Mouse (Mus musculus) myocyte (in vitro differentiated cells): ENCODE measurements at regions not wholly inside any gene's neighbourhood (a gene's known extent, or its start where the extent isn't known, plus 50 kb on each side); places are given as distances from the start of the nearest gene placed in this dataset.

ENCODE experiments used
- CEBPB ChIP-seq: IDR thresholded peaks from 2 replicates; pipeline ENCODE4 v1.6.1; 2011; ENCODE audit warnings: mild to moderate bottlenecking, moderate library complexity; ENCODE audit not compliant: poor library complexity, insufficient read depth, severe bottlenecking
- MAX ChIP-seq: IDR thresholded peaks from one replicate; pipeline ENCODE4 v1.6.1; 2011; ENCODE audit warnings: low read depth, mild to moderate bottlenecking, control low read depth
- TCF12 ChIP-seq: IDR thresholded peaks from one replicate; pipeline ENCODE4 v1.6.1; 2011; ENCODE audit warnings: mild to moderate bottlenecking, control low read depth; ENCODE audit not compliant: poor library complexity, insufficient read depth, severe bottlenecking

DNA sequence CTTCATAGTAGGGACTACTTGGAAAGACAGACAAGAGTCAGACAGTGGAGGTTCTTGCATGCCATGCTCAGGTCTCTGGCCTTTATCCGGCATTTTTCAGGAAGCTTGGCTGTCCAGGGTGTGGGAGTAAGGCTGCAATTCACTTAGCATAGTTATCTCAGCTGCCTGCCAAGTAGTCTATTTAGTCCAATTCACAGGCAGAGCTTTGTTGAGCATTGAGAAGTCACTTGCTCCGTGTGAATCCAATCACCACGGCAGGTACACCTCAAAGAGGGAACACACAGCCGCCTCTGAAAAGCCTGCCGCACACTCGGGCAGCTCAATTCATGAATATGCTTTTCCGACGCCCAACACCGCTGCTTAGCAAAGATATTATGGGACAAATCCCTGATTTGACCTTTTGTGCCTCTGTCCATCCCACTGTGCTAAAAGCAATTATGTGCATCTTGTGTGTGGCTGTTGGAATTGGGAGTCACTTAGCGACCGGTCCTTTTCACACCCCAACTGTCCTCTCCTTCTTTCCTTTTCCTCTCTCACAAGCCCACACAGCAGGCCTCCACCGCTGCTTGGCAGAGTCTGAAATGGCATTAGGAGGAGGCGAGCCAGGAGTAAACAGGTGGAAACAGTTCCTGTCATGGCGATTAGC, 57.9 kb upstream of the Lrpprc start:
- no peak for TF ChIP-seq TCF12
- TF ChIP-seq CEBPB = no peak
- TF ChIP-seq MAX = no peak
